Mouse (Mus musculus): ENCODE measurements around the gene Ddx18. TPM values are rescaled to one million over a fixed set of nuclear protein-coding genes. Genes with fewer than 3 reads are reported as not detected.

Ddx18 gene
- polyA plus RNA-seq, 1 experiment from 2014 or later: 80.4 TPM

DNA sequence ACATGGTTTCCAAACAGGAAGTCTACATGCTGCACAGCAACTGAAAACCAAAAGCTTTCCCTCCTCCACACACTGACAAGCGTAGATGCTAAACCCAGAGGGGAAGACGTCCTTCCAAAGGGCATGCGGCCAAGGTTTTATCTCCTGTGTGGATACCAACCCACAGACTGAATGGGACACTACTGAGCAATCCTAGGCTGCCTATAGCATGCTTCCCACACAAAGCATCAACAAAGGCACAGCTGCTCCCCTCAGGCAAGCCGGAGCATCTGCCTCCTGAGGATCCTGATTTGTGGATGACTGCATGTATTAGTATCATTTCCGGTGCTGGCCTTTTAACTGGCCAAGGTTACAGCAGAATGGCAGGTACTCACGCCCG, 16.3 kb downstream of the Ddx18 start:
- Histone ChIP-seq H3K27ac (no peak overlapping the region), H3K36me3 (replicated peaks) (peaks cover 62% of the 10 kb centered on the region), H3K4me1 (no peaks in the 10 kb centered on the region), H3K27me3 (no peaks in the 10 kb centered on the region), H3K4me3 (replicated peaks) (no peak overlapping the region), H3K9me3 (no peaks in the 10 kb centered on the region), H3K4me2 (no peak overlapping the region), H3K9ac (no peak overlapping the region)
- 89% methylated on average over 7 of the region's 7 CpGs for WGBS
- ATAC-seq (ENCODE audit: low FRiP score): no peak

- no peak for ATAC-seq (ENCODE audit: low FRiP score)
- Histone ChIP-seq H3K27ac (no peak overlapping the region), H3K36me3 (replicated peaks) (peaks cover 57% of the 10 kb centered on the region), H3K27me3 (no peaks in the 10 kb centered on the region), H3K4me1 (no peaks in the 10 kb centered on the region), H3K9ac (no peak overlapping the region), H3K9me3 (no peaks in the 10 kb centered on the region), H3K4me3 (replicated peaks) (no peak overlapping the region), H3K4me2 (no peak overlapping the region)
- WGBS: 88% methylated on average over 16 of the region's 16 CpGs
Observed at GRCm38 (mm10) chr1:121550801-121551456, 16.9 kb downstream of the Ddx18 start.

DNA sequence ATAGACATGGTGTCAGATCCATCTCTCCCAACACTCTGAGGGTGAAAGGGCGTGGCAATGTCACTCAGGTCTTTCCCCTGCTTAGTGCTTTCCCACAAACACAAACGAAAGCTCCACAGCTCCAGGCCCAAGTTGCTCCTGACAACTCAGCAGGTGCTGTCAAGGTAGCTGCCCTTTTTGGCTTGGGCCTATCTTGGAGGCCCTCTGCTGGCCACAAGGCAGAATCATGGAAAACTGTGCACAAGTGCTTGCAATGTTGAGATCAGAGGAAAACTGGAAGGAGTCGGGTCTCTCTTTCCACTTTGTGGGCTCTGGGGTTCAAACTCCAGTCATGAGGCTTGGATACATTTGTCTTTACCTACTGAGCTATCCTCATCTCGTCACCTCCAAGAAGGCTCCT, 18.3 kb downstream of the Ddx18 start:
- Histone ChIP-seq H3K9ac (no peak overlapping the region), H3K9me3 (no peaks in the 10 kb centered on the region), H3K27ac (no peak overlapping the region), H3K36me3 (replicated peaks) (peaks cover 43% of the 10 kb centered on the region), H3K27me3 (no peaks in the 10 kb centered on the region), H3K4me1 (no peaks in the 10 kb centered on the region), H3K4me2 (no peak overlapping the region), H3K4me3 (replicated peaks) (no peak overlapping the region)
- WGBS: 71% methylated on average over 4 of the region's 4 CpGs
- no peak for ATAC-seq (ENCODE audit: low FRiP score)

- no peak for ATAC-seq (ENCODE audit: low FRiP score)
- Histone ChIP-seq H3K4me2 (no peak overlapping the region), H3K4me3 (replicated peaks) (no peak overlapping the region), H3K9me3 (no peaks in the 10 kb centered on the region), H3K4me1 (no peaks in the 10 kb centered on the region), H3K9ac (no peak overlapping the region), H3K36me3 (replicated peaks) (peaks cover 37% of the 10 kb centered on the region), H3K27me3 (no peaks in the 10 kb centered on the region), H3K27ac (no peak overlapping the region)
- WGBS: 95% methylated on average over 4 of the region's 4 CpGs
Observed at GRCm38 (mm10) chr1:121548667-121549066, 19.1 kb downstream of the Ddx18 start.

GRCm38 (mm10) chr1:121546844-121547243, 20.9 kb downstream of the Ddx18 start:
- Histone ChIP-seq H3K27me3 (no peaks in the 10 kb centered on the region), H3K4me2 (no peak overlapping the region), H3K4me3 (replicated peaks) (no peak overlapping the region), H3K36me3 (replicated peaks) (peaks cover 20% of the 10 kb centered on the region), H3K27ac (no peak overlapping the region), H3K9ac (no peak overlapping the region), H3K9me3 (no peaks in the 10 kb centered on the region), H3K4me1 (no peaks in the 10 kb centered on the region)
- 91% methylated on average over 2 of the region's 2 CpGs for WGBS
- ATAC-seq (ENCODE audit: low FRiP score): no peak

- no peak overlapping the region for H3K4me3 ChIP-seq (replicated peaks)
- H3K9me3 ChIP-seq: no peaks in the 10 kb centered on the region
- H3K27me3 ChIP-seq: no peaks in the 10 kb centered on the region
- no peaks in the 10 kb centered on the region for H3K4me1 ChIP-seq
- no peak overlapping the region for H3K4me2 ChIP-seq
- H3K36me3 ChIP-seq (replicated peaks): no peaks in the 10 kb centered on the region
- 72% methylated on average over 8 of the region's 8 CpGs for WGBS
- no peak for ATAC-seq (ENCODE audit: low FRiP score)
- H3K9ac ChIP-seq: no peak overlapping the region
- no peak overlapping the region for H3K27ac ChIP-seq
Observed at GRCm38 (mm10) chr1:121540361-121540760, 27.4 kb downstream of the Ddx18 start.

DNA sequence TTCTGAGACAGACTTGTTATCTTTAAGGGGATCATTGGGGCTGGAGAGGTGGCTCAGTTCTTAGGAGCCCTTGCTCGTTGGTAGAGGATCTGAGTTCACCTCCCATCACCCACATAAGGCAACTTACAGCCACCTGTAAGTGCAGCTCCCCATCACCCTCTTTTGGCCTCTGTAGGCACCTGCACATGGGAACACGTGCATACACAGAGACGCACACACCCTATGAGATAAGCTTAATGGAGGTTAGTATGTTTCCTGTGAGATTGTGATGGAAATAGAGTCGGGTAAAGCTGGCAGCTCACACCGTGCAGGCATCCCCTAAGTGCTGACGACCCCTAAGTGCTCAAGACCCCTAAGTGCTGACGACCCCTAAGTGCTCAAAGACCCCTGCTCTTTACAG, 36.4 kb downstream of the Ddx18 start:
- 70% methylated on average over 7 of the region's 7 CpGs for WGBS
- ATAC-seq (ENCODE audit: low FRiP score): no peak
- Histone ChIP-seq H3K4me3 (replicated peaks) (no peak overlapping the region), H3K4me1 (peaks cover 16% of the 10 kb centered on the region), H3K9me3 (no peaks in the 10 kb centered on the region), H3K27me3 (peaks cover 31% of the 10 kb centered on the region), H3K9ac (no peak overlapping the region), H3K27ac (no peak overlapping the region), H3K36me3 (replicated peaks) (no peaks in the 10 kb centered on the region), H3K4me2 (no peak overlapping the region)

GRCm38 (mm10) chr1:121529286-121529685, 38.5 kb downstream of the Ddx18 start:
- no peaks in the 10 kb centered on the region for H3K36me3 ChIP-seq (replicated peaks)
- no peak overlapping the region for H3K4me2 ChIP-seq
- no peaks in the 10 kb centered on the region for H3K9me3 ChIP-seq
- H3K4me3 ChIP-seq (replicated peaks): no peak overlapping the region
- no peak for ATAC-seq (ENCODE audit: low FRiP score)
- no peak overlapping the region for H3K9ac ChIP-seq
- H3K27ac ChIP-seq: no peak overlapping the region
- 85% methylated on average over 6 of the region's 6 CpGs for WGBS
- H3K4me1 ChIP-seq: peaks cover 16% of the 10 kb centered on the region
- peaks cover 36% of the 10 kb centered on the region for H3K27me3 ChIP-seq

DNA sequence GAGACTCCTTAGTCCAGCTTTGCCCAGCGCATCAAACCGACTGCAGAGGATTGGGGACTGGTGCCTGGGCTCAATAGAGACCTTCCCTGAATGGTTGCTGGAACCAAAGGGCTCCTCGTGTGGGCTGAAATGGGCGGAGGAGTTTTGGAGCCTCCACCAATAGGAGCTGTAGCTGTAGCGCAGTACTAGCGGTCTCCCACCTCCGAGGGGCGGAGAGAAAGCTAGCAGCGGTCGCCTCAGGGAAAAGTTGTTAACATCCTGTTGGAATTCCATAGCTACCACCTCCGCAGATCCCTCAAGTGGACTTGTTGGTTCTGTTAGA, 39.4 kb downstream of the Ddx18 start, which contains the start of gene Htr5b:
Gene Htr5b, minus strand, starts transcription at position 67 of the 322 bp plus-strand sequence.
- WGBS: 6% methylated on average over 11 of the region's 11 CpGs
- H3K4me2 ChIP-seq: peak within 1 kb of the TSS; percentile 63
- H3K4me3 ChIP-seq (replicated peaks): peak within 1 kb of the TSS; percentile 37
- ATAC-seq (ENCODE audit: low FRiP score): peak; percentile 92
- H3K27me3 ChIP-seq: peaks cover 36% of the 10 kb centered on the region
- H3K9me3 ChIP-seq: no peaks in the 10 kb centered on the region
- peaks cover 16% of the 10 kb centered on the region for H3K4me1 ChIP-seq
- no peak within 1 kb of the TSS for H3K9ac ChIP-seq
- H3K36me3 ChIP-seq (replicated peaks): no peaks in the 10 kb centered on the region
- no peak within 1 kb of the TSS for H3K27ac ChIP-seq

- Histone ChIP-seq H3K4me2 (peak overlapping the region; percentile 63), H3K4me3 (replicated peaks) (peak overlapping the region; percentile 37), H3K4me1 (peaks cover 16% of the 10 kb centered on the region), H3K9ac (no peak overlapping the region), H3K9me3 (no peaks in the 10 kb centered on the region), H3K27me3 (peaks cover 36% of the 10 kb centered on the region), H3K36me3 (replicated peaks) (no peaks in the 10 kb centered on the region), H3K27ac (no peak overlapping the region)
- WGBS: 15% methylated on average over 55 of the region's 55 CpGs
- ATAC-seq (ENCODE audit: low FRiP score): peak; percentile 55; the same call in 1 of the 2 replicates
Observed at GRCm38 (mm10) chr1:121527600-121528398, 40.0 kb downstream of the Ddx18 start.

DNA sequence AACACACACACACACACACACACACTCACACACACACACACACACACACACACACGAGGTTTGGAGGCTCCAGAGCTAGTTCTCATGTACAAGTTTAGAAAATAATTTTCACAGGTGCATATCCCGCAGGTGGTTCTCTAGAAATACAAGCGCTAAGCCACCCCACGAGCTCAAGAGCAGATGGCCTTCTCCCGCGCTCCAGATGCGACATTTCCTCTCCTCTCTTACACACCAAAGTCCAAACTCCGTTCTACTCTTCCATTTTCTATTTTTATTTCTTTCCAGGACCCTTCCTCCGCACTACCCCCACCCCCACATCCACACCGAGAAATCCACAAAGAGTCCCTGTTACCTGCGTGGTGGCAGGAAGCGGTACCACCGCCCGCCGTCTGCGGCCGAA, 40.7 kb downstream of the Ddx18 start:
- WGBS: 43% methylated on average over 17 of the region's 17 CpGs
- peaks cover 36% of the 10 kb centered on the region for H3K27me3 ChIP-seq
- no peak; the same call in 1 of the 2 replicates for ATAC-seq (ENCODE audit: low FRiP score)

DNA sequence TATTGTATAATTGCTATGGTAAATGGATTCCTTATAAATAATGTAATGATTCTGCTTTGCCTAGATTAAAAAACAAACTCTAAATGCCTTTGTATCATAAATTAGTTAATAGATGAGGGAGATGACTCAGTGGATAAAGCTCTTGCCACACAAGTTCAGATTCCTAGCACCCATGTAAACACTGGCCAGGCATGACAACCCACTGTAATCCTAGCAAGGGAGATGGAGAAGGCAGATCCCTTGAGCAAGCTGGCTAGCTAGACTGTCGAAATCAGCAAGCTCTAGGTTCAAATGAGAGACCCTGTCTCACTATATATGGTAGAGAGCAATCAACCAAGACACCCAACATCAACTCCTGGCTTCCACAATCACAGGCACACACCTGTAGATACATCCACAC, 49.2 kb downstream of the Ddx18 start:
- Histone ChIP-seq H3K9me3 (no peaks in the 10 kb centered on the region), H3K4me1 (no peaks in the 10 kb centered on the region), H3K9ac (no peak overlapping the region), H3K27me3 (no peaks in the 10 kb centered on the region), H3K27ac (no peak overlapping the region), H3K4me2 (no peak overlapping the region), H3K4me3 (replicated peaks) (no peak overlapping the region), H3K36me3 (replicated peaks) (no peaks in the 10 kb centered on the region)
- WGBS: 92% methylated on average over 1 of the region's 1 CpGs
- ATAC-seq (ENCODE audit: low FRiP score): no peak

More for the DNA sequence above, 40.7 kb downstream of the Ddx18 start:
- H3K9ac ChIP-seq: no peak overlapping the region
- peak overlapping the region; percentile 63 for H3K4me2 ChIP-seq
- H3K27ac ChIP-seq: no peak overlapping the region
- H3K4me3 ChIP-seq (replicated peaks): peak overlapping the region; percentile 37
- no peaks in the 10 kb centered on the region for H3K9me3 ChIP-seq
- H3K36me3 ChIP-seq (replicated peaks): no peaks in the 10 kb centered on the region
- H3K4me1 ChIP-seq: peaks cover 16% of the 10 kb centered on the region

- no peak for ATAC-seq (ENCODE audit: low FRiP score)
- no peaks in the 10 kb centered on the region; the same call in 1 of the 2 replicates for H3K4me1 ChIP-seq
Observed at GRCm38 (mm10) chr1:121511966-121512365, 55.8 kb downstream of the Ddx18 start.

More at GRCm38 (mm10) chr1:121511966-121512365, 55.8 kb downstream of the Ddx18 start:
- H3K27ac ChIP-seq: no peak overlapping the region
- WGBS: 91% methylated on average over 2 of the region's 2 CpGs
- no peak overlapping the region for H3K4me3 ChIP-seq (replicated peaks)
- no peaks in the 10 kb centered on the region for H3K36me3 ChIP-seq (replicated peaks)
- H3K4me2 ChIP-seq: no peak overlapping the region
- no peaks in the 10 kb centered on the region for H3K9me3 ChIP-seq
- H3K27me3 ChIP-seq: no peaks in the 10 kb centered on the region
- H3K9ac ChIP-seq: no peak overlapping the region

All from forebrain, embryonic 12.5 days (tissue).